Mouse (Mus musculus) kidney, postnatal 0 days (tissue): Measurements from ENCODE around the gene Snx12. TPM values are rescaled to one million over a fixed set of nuclear protein-coding genes. Genes with fewer than 3 reads are reported as not detected.

Experiments used
- ATAC-seq: fragments of 200-750 bp; cut with Nextera tagmentation; replicated peaks from 2 replicates; pipeline ENCODE4 v1.8.0; 2017; ENCODE audit warnings: low read depth, moderate number of reproducible peaks, moderate TSS enrichment, moderate library complexity; ENCODE audit not compliant: low FRiP score
- DNase-seq: peaks from one replicate; pipeline ENCODE4 v3.0.0-alpha.2; 2016; ENCODE audit warnings: low spot score
- H3K27ac ChIP-seq: fragments of 300-500 bp; sonication (generic); 2 replicates; pipeline ENCODE4 v1.5.1; 2014; ENCODE audit warnings: mild to moderate bottlenecking
- H3K27me3 ChIP-seq: fragments of 300-500 bp; sonication (generic); 2 replicates; pipeline ENCODE4 v1.6.1; 2014; ENCODE audit warnings: low read length, mixed read lengths; ENCODE audit not compliant: insufficient read depth
- H3K36me3 ChIP-seq: fragments of 300-500 bp; sonication (generic); 2 replicates; pipeline ENCODE4 v1.6.1; 2014; ENCODE audit warnings: low read length, mixed read lengths; ENCODE audit not compliant: insufficient read depth
- H3K4me1 ChIP-seq: fragments of 300-500 bp; sonication (generic); replicated peaks from 2 replicates; pipeline ENCODE4 v1.6.1; 2014; ENCODE audit warnings: antibody characterized with exemption, low read length, mixed read lengths; ENCODE audit not compliant: insufficient read depth
- H3K4me2 ChIP-seq: fragments of 300-500 bp; sonication (generic); 2 replicates; pipeline ENCODE4 v1.6.1; 2014; ENCODE audit warnings: mild to moderate bottlenecking, low read length, moderate library complexity, mixed read lengths
- H3K4me3 ChIP-seq: fragments of 300-500 bp; sonication (generic); replicated peaks from 2 replicates; pipeline ENCODE4 v1.5.1; 2014; ENCODE audit warnings: low read depth, low read length
- H3K9ac ChIP-seq: fragments of 300-500 bp; sonication (generic); 2 replicates; pipeline ENCODE4 v1.6.1; 2014; ENCODE audit warnings: low read depth, low read length
- H3K9me3 ChIP-seq: fragments of 300-500 bp; sonication (generic); replicated peaks from 2 replicates; pipeline ENCODE4 v1.6.1; 2016; ENCODE audit warnings: low read length, inconsistent platforms, mixed read lengths
- CTCF ChIP-seq: IDR thresholded peaks from 2 replicates; pipeline ENCODE4 v1.5.1; 2016; ENCODE audit warnings: antibody characterized with exemption, low read depth, mild to moderate bottlenecking, moderate library complexity
- WGBS: fragments of 180-500 bp; shearing (Covaris S2); extraction: QIAGEN DNeasy Blood & Tissue Kit; methylation state at CpG from one replicate; pipeline ENCODE4 v1.1.7; 2014; 5-methylcytosine and 5-hydroxymethylcytosine counted together
- polyA plus RNA-seq: library from polyadenylated mRNA; unstranded; fragments of >200 nt; fragmentation: Nextera tagmentation; extraction: Ambion mirVana; gene quantifications from 2 replicates; pipeline ENCODE4 v1.2.1, GENCODE M21; 2015

The Snx12 gene
- polyA plus RNA-seq, 1 experiment from 2014 or later, result 46.7 TPM

GRCm38 (mm10) chrX:101063503-101063902 lies 158.9 kb downstream of the Snx12 start:
- Histone ChIP-seq H3K9ac (no peak overlapping the region), H3K9me3 (no peaks in the 10 kb centered on the region), H3K4me2 (no peak overlapping the region), H3K4me1 (no peaks in the 10 kb centered on the region), H3K27me3 (no peaks in the 10 kb centered on the region), H3K4me3 (no peak overlapping the region), H3K36me3 (no peaks in the 10 kb centered on the region), H3K27ac (no peak overlapping the region)
- ATAC-seq (no peak), DNase-seq (no peak)
- TF ChIP-seq CTCF, result no peak
- 73% methylated on average over 2 of the region's 2 CpGs for WGBS

- WGBS, result 87% methylated on average over 31 of the region's 31 CpGs
- Histone ChIP-seq H3K4me3 (no peak within 1 kb of the TSS), H3K9me3 (no peaks in the 10 kb centered on the region), H3K27me3 (no peaks in the 10 kb centered on the region), H3K9ac (no peak within 1 kb of the TSS), H3K36me3 (no peaks in the 10 kb centered on the region), H3K27ac (no peak within 1 kb of the TSS), H3K4me2 (no peak within 1 kb of the TSS), H3K4me1 (no peaks in the 10 kb centered on the region)
- ATAC-seq (no peak), DNase-seq (no peak)
- TF ChIP-seq CTCF, result no peak
Observed at GRCm38 (mm10) chrX:101059541-101059940, 162.8 kb downstream of the Snx12 start, which contains the start of gene Tex11. Gene Tex11 (minus strand): TSS chrX:101059667.

Other genes with a start within 250 kb of the Snx12 start
- gene Tex11, start 162.9 kb downstream of the Snx12 start, polyA plus RNA-seq, result not detected in 2 replicates
- 1.6 TPM in 2 replicates for gene Slc7a3, start 136.5 kb downstream of the Snx12 start, polyA plus RNA-seq
- 2.8 and 2.9 TPM in 2 replicates for gene Foxo4, start 32.0 kb upstream of the Snx12 start, polyA plus RNA-seq
- gene Gm614, start 41.4 kb upstream of the Snx12 start, polyA plus RNA-seq, result not detected in 2 replicates
- 18.7 and 20.0 TPM in 2 replicates for gene Il2rg, start 45.7 kb upstream of the Snx12 start, polyA plus RNA-seq
- gene Gm20489, start 46.5 kb upstream of the Snx12 start, polyA plus RNA-seq, result not detected in 2 replicates
- 19.8 and 21.1 TPM in 2 replicates for gene Med12, start 51.5 kb upstream of the Snx12 start, polyA plus RNA-seq
- gene Nlgn3, start 76.6 kb upstream of the Snx12 start, polyA plus RNA-seq, result 1.7 and 2.8 TPM in 2 replicates
- 49.8 and 52.9 TPM in 2 replicates for gene Gjb1, start 153.8 kb upstream of the Snx12 start, polyA plus RNA-seq
- gene Zmym3, start 198.3 kb upstream of the Snx12 start, polyA plus RNA-seq, result 16.9 and 19.1 TPM in 2 replicates
- 265 and 282 TPM in 2 replicates for gene Nono, start 206.8 kb upstream of the Snx12 start, polyA plus RNA-seq
- 0.34 and 0.79 TPM in 2 replicates for gene Itgb1bp2, start 226.5 kb upstream of the Snx12 start, polyA plus RNA-seq